Mouse (Mus musculus) heart, embryonic 15.5 days (tissue): ENCODE measurements around the gene Setd1a. TPM values are rescaled to one million over a fixed set of nuclear protein-coding genes. Genes with fewer than 3 reads are reported as not detected.
"Not testable (repeated sequence)": the region's sequence is repeated elsewhere in the genome, so short reads cannot be mapped to it uniquely, and the experiment has no call there.

Experiments used
- ATAC-seq: fragments of 200-750 bp; cut with Nextera tagmentation; replicated peaks from 2 replicates; pipeline ENCODE4 v1.8.0; 2017; ENCODE audit warnings: low read depth, moderate TSS enrichment; ENCODE audit not compliant: insufficient number of reproducible peaks, insufficient read depth, low FRiP score
- H3K27ac ChIP-seq: fragments of 300-500 bp; sonication (generic); 2 replicates; pipeline ENCODE4 v1.5.1; 2015; ENCODE audit warnings: mild to moderate bottlenecking, inconsistent platforms
- H3K27me3 ChIP-seq: fragments of 300-500 bp; sonication (generic); 2 replicates; pipeline ENCODE4 v1.6.1; 2015; ENCODE audit warnings: inconsistent platforms
- H3K36me3 ChIP-seq: fragments of 300-500 bp; sonication (generic); 2 replicates; pipeline ENCODE4 v1.6.1; 2015; ENCODE audit warnings: mild to moderate bottlenecking, inconsistent platforms
- H3K4me1 ChIP-seq: fragments of 300-500 bp; sonication (generic); replicated peaks from 2 replicates; pipeline ENCODE4 v1.6.1; 2015; ENCODE audit warnings: inconsistent platforms
- H3K4me2 ChIP-seq: fragments of 300-500 bp; sonication (generic); 2 replicates; pipeline ENCODE4 v1.6.1; 2015; ENCODE audit warnings: inconsistent platforms, mild to moderate bottlenecking, moderate library complexity
- H3K4me3 ChIP-seq: fragments of 300-500 bp; sonication (generic); 2 replicates; pipeline ENCODE4 v1.5.1; 2015; ENCODE audit warnings: mild to moderate bottlenecking, inconsistent platforms
- H3K9ac ChIP-seq: fragments of 300-500 bp; sonication (generic); 2 replicates; pipeline ENCODE4 v1.6.1; 2015; ENCODE audit warnings: mild to moderate bottlenecking, inconsistent platforms
- H3K9me3 ChIP-seq: fragments of 300-500 bp; sonication (generic); replicated peaks from 2 replicates; pipeline ENCODE4 v1.6.1; 2016; ENCODE audit warnings: inconsistent platforms
- WGBS: fragments of 180-500 bp; shearing (Covaris S2); methylation state at CpG from one replicate; pipeline ENCODE4 v1.1.7; 2015; ENCODE audit warnings: mixed read lengths; 5-methylcytosine and 5-hydroxymethylcytosine counted together
- polyA plus RNA-seq: library from polyadenylated mRNA; unstranded; fragments of >200 nt; fragmentation: Nextera tagmentation; extraction: Ambion mirVana; gene quantifications from 2 replicates; pipeline ENCODE4 v1.2.1, GENCODE M21; 2015

The Setd1a gene
- polyA plus RNA-seq, 1 experiment from 2014 or later: 13.0 TPM

- Histone ChIP-seq H3K9me3 (no peaks in the 10 kb centered on the region), H3K4me1 (peaks cover 28% of the 10 kb centered on the region), H3K36me3 (peaks cover 22% of the 10 kb centered on the region), H3K9ac (no peak overlapping the region), H3K4me2 (no peak overlapping the region), H3K27ac (no peak overlapping the region), H3K27me3 (no peaks in the 10 kb centered on the region), H3K4me3 (no peak overlapping the region)
- 90% methylated on average over 19 of the region's 19 CpGs for whole genome bisulfite sequencing
- no peak for ATAC-seq
These were observed 8.7 kb upstream of the Setd1a start for GRCm38 (mm10) chr7:127767671-127768345.

DNA sequence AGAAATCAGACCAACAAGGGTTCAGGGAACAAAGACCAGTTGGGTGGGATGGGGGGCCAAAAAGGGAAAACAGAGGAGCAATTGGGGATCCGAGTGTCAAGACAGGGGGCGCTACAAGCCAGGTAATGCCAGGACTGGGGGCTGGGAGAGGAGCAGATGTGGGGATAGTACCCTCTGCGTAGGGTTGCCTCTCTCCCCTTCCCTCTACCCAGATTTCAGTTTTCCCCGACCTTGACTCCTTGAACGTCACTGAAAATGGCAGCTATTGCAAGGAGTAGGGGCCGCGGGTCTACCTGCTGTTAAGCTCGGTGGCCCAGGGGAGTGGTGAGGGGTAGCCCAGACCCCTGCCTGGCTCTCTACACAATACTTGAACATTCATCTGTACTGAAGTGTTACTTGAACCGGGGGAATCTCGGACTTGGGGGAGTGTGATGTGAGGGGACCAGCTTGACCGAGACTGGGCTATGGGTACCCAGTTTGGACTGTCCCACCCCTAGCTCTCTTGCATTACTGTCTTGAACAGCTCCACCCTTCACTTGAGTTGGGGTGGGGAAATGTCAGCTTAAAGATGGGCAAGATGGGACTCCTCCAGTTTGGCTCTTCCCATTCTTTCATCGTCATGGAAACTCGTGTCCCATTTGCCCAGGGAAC, 8.0 kb upstream of the Setd1a start:
- ATAC-seq: no peak
- Histone ChIP-seq H3K4me2 (peak overlapping the region; percentile 97; the same call in 1 of the 2 replicates), H3K27ac (peak overlapping the region; percentile 7; the same call in 1 of the 2 replicates), H3K4me3 (no peak overlapping the region), H3K4me1 (peaks cover 28% of the 10 kb centered on the region), H3K9me3 (no peaks in the 10 kb centered on the region), H3K9ac (no peak overlapping the region), H3K36me3 (peaks cover 18% of the 10 kb centered on the region), H3K27me3 (no peaks in the 10 kb centered on the region)
- WGBS: 62% methylated on average over 13 of the region's 13 CpGs

DNA sequence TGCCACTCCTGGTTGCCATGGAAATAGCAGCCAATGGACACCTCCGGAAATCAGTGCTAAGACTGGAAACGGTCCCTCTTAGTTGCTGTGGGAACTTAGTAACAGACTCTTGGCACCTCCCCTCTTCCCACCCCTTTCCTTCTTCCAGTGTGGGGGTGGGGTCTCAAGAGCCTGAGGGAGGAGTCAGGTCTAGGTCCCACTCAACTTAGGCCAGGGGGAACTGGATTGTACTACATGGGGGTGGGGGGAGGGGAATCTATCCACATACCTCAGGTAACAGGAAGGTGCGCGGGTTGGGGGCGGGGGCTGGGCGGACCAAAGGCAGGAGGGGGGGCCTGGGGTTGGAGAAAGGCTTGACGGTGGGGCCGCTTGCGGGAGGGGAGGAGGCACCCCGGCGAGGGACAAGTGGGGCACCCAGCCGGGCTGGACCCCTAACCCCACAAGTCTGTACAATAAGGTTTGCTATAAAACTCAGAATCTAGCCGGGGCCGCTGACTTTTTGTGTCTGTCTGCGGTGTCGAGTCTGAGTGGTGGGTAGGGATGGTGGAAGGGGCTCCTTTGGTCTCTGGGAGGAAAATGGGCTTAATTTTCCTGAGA, 7.4 kb upstream of the Setd1a start:
- Histone ChIP-seq H3K9me3 (no peaks in the 10 kb centered on the region), H3K9ac (peak overlapping the region; percentile 91), H3K27me3 (no peaks in the 10 kb centered on the region), H3K27ac (peak overlapping the region; percentile 87), H3K36me3 (peaks cover 12% of the 10 kb centered on the region), H3K4me1 (peaks cover 33% of the 10 kb centered on the region), H3K4me2 (peak overlapping the region; percentile 97), H3K4me3 (peak overlapping the region; percentile 83)
- 4% methylated on average over 16 of the region's 16 CpGs for WGBS
- peak; percentile 84 for ATAC-seq

DNA sequence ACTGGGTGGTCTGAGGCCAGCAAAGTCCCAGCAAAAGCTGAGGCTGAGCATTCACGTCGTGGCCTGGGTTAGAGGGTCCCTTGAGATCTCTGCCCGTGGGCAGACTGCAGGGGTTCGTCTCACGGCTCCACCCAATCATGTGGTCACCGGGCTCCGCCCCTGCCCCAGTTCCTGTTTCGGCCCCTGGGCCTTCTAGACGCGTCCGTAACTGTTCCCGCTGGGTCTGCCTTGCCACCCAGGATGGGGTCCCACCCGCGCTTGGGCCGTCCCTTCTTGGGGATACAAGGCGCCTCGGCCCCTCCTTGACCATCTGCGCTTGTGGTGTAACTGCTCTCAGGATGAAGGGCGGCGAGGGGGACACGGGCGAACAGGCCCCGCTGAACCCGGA, 6.8 kb upstream of the Setd1a start, which contains the start of gene Orai3:
Gene Orai3, plus strand, starts transcription at position 165 of the 388 bp plus-strand sequence.
- H3K27ac ChIP-seq: peak within 1 kb of the TSS; percentile 87
- H3K9me3 ChIP-seq: no peaks in the 10 kb centered on the region
- H3K4me2 ChIP-seq: peak within 1 kb of the TSS; percentile 97
- H3K4me1 ChIP-seq: peaks cover 35% of the 10 kb centered on the region
- H3K9ac ChIP-seq: peak within 1 kb of the TSS; percentile 91
- no peaks in the 10 kb centered on the region for H3K27me3 ChIP-seq
- ATAC-seq: peak; percentile 85
- 0% methylated on average over 24 of the region's 24 CpGs for WGBS
- peaks cover 10% of the 10 kb centered on the region; the same call in 1 of the 2 replicates for H3K36me3 ChIP-seq
- peak within 1 kb of the TSS; percentile 83 for H3K4me3 ChIP-seq

DNA sequence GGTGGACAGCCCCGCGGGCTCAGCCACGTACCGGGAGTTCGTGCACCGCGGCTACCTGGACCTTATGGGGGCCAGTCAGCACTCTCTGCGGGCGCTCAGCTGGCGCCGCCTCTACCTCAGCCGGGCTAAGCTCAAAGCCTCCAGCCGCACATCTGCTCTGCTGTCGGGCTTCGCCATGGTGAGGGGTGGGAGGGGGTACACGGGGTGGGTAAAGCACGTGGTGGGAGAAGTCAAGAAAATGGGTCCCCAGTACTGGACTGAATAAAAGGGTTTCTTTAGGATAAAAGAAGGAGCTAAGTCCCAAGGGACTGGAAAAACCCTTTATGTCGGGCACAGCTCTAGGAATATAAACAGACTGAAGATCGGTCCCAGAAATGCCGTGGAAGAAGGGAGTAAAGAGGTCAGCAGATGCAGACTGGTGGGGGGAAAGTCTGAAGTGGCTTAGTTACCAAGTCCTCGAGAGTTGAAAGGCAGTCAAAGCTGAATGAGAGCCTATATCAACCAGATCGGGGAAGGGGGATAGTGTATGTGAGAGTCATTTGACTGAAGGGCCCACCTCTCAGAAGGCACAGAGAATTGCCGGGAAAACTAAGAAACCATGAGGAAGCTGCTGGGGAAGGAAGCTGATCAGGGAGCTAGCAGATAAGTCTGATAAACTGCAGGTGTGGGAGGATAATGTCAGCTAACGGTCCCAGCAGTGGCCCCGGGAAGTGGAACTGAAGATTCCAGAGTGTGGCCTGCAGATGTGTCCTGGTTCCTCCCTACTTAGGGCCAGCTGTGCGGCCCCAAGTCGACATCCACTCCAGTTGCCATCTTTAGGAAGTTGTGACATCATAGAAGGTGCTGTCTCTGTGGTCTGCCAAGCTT, 6.2 kb upstream of the Setd1a start:
- no peaks in the 10 kb centered on the region for H3K9me3 ChIP-seq
- WGBS: 2% methylated on average over 27 of the region's 27 CpGs
- ATAC-seq: peak; percentile 9; the same call in 1 of the 2 replicates
- H3K4me3 ChIP-seq: peak overlapping the region; percentile 83
- peak overlapping the region; percentile 97 for H3K4me2 ChIP-seq
- peak overlapping the region; percentile 87 for H3K27ac ChIP-seq
- peaks cover 35% of the 10 kb centered on the region for H3K4me1 ChIP-seq
- H3K36me3 ChIP-seq: peaks cover 4% of the 10 kb centered on the region; the same call in 1 of the 2 replicates
- no peaks in the 10 kb centered on the region for H3K27me3 ChIP-seq
- peak overlapping the region; percentile 91 for H3K9ac ChIP-seq

DNA sequence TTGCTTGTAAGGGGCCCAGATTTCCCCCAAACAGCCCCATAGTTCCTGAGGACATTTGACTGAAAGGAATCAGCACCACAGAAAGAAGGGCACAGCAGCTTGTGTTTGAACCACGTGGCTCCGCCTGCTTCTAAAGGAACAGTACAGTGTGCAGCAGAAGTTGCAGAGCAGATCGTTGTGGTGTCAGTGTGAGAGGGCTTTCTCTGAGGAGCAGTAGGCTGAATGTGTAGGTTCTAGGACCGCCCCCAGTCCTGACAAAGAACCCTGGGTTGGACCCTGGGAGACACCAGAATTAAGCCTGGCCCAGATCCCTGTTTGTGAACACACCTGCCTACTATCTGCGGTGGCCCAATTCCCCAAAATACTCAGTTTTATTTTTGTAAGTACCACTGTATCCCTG, 5.2 kb upstream of the Setd1a start:
- Histone ChIP-seq H3K27ac (no peak overlapping the region), H3K36me3 (no peaks in the 10 kb centered on the region; the same call in 1 of the 2 replicates), H3K4me3 (peak overlapping the region; percentile 83), H3K9ac (no peak overlapping the region), H3K4me1 (peaks cover 38% of the 10 kb centered on the region), H3K4me2 (peak overlapping the region; percentile 97), H3K27me3 (no peaks in the 10 kb centered on the region), H3K9me3 (no peaks in the 10 kb centered on the region)
- WGBS: 67% methylated on average over 5 of the region's 5 CpGs
- ATAC-seq: no peak

- Histone ChIP-seq H3K4me3 (no peak overlapping the region), H3K9ac (no peak overlapping the region), H3K4me2 (no peak overlapping the region), H3K27ac (no peak overlapping the region), H3K4me1 (peaks cover 38% of the 10 kb centered on the region), H3K36me3 (no peaks in the 10 kb centered on the region), H3K27me3 (no peaks in the 10 kb centered on the region), H3K9me3 (no peaks in the 10 kb centered on the region)
- 70% methylated on average over 3 of the region's 3 CpGs for WGBS
- no peak for ATAC-seq
These were observed 4.4 kb upstream of the Setd1a start for GRCm38 (mm10) chr7:127772080-127772479.

DNA sequence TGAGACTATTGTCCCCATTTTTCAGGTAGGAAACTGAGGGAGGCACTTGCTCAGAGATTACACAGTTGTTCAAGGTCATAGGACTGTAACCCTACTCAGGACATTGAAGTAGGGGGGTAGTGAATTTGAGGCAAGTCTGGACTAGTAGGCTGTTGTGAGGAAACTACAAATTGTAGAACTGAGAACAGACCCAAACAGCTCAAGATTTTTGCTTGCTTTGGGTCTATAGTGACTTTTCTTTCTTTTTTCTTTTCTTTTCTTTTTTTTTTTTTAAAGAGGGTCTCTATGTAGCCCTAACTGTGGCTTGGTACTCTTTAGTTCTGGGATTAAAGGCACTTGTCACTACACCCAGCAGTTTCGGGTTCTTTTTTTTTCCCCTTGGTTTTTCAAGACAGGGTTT, 3.9 kb upstream of the Setd1a start:
- no peaks in the 10 kb centered on the region for H3K27me3 ChIP-seq
- H3K36me3 ChIP-seq: no peaks in the 10 kb centered on the region
- H3K9me3 ChIP-seq: no peaks in the 10 kb centered on the region
- no peak for ATAC-seq
- no peak overlapping the region for H3K4me3 ChIP-seq
- no peak overlapping the region for H3K4me2 ChIP-seq
- H3K27ac ChIP-seq: no peak overlapping the region
- WGBS: 77% methylated on average over 1 of the region's 1 CpGs
- H3K4me1 ChIP-seq: peaks cover 38% of the 10 kb centered on the region
- H3K9ac ChIP-seq: no peak overlapping the region

DNA sequence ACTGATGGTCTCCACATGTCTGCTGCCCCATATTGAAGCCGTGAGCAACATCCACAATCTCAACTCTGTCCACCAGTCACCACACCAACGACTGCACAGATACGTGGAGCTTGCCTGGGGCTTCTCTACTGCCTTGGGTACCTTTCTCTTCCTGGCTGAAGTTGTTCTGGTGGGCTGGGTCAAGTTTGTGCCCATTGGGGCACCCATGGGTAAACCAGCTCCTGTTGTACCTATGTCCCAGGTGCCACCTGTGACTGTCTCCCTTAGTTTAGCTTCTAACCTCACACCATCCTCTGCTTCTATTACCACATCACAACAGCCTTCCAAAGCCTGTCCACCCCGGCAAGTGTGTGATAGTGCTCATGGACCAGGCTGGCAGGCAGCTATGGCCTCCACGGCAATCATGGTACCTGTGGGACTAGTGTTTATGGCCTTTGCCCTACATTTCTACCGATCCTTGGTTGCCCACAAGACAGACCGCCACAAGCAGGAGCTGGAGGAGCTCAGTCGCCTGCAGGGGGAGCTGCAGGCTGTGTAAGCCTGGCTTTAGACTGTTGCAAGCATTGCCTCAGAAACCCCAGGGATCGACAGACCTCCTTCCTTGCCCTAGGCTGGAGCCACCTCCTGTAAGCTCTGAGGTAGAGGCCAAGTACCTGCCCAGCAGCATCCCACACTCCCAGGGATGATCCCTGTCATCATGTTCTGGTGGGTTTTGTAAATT, 2.6 kb upstream of the Setd1a start:
- no peaks in the 10 kb centered on the region for H3K27me3 ChIP-seq
- WGBS: 43% methylated on average over 9 of the region's 9 CpGs
- 0 out of 2 replicates have a peak, but pooled peaks cover 3% of the 10 kb centered on the region for H3K36me3 ChIP-seq
- no peak overlapping the region for H3K4me3 ChIP-seq
- H3K9ac ChIP-seq: no peak overlapping the region
- H3K4me1 ChIP-seq: peaks cover 42% of the 10 kb centered on the region
- no peaks in the 10 kb centered on the region for H3K9me3 ChIP-seq
- no peak overlapping the region for H3K27ac ChIP-seq
- no peak overlapping the region for H3K4me2 ChIP-seq
- ATAC-seq: no peak

DNA sequence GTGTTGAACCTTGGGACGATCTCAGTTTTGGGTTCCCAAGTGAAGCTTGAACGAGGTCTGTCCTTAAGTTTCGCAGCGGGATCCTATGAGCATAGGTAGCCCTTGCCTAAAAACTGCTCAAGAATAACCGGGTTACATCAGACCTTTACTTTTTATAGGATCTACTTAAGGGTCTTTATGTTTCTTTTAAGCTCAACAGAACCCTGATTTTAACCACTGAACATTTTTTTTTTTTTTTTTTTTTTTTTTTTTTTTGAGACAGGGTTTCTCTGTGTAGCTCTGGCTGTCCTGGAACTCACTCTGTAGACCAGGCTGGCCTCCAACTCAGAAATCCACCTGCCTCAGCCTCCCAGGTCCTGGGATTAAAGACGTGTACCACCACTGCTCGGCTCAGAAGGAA, 633 bp upstream of the Setd1a start:
- not testable (repeated sequence) for ATAC-seq
- WGBS: 75% methylated on average over 7 of the region's 7 CpGs

More for the DNA sequence above, 633 bp upstream of the Setd1a start:
- Histone ChIP-seq H3K36me3 (peaks cover 23% of the 10 kb centered on the region), H3K4me1 (peaks cover 29% of the 10 kb centered on the region), H3K4me3 (peak overlapping the region; percentile 65), H3K9ac (peak overlapping the region; percentile 73), H3K27ac (peak overlapping the region; percentile 97), H3K4me2 (peak overlapping the region; percentile 77)
- not testable (repeated sequence) for H3K9me3 ChIP-seq, H3K27me3 ChIP-seq
